Mouse (Mus musculus) kidney, postnatal 0 days (tissue): ENCODE measurements at regions not wholly inside any gene's neighbourhood (a gene's known extent, or its start where the extent isn't known, plus 50 kb on each side); places are given as distances from the start of the nearest gene placed in this dataset.

Experiments
- ATAC-seq: fragments of 200-750 bp; cut with Nextera tagmentation; replicated peaks from 2 replicates; pipeline ENCODE4 v1.8.0; 2017; ENCODE audit warnings: low read depth, moderate number of reproducible peaks, moderate TSS enrichment, moderate library complexity; ENCODE audit not compliant: low FRiP score
- DNase-seq: peaks from one replicate; pipeline ENCODE4 v3.0.0-alpha.2; 2016; ENCODE audit warnings: low spot score
- H3K27ac ChIP-seq: fragments of 300-500 bp; sonication (generic); 2 replicates; pipeline ENCODE4 v1.5.1; 2014; ENCODE audit warnings: mild to moderate bottlenecking
- H3K27me3 ChIP-seq: fragments of 300-500 bp; sonication (generic); 2 replicates; pipeline ENCODE4 v1.6.1; 2014; ENCODE audit warnings: low read length, mixed read lengths; ENCODE audit not compliant: insufficient read depth
- H3K36me3 ChIP-seq: fragments of 300-500 bp; sonication (generic); 2 replicates; pipeline ENCODE4 v1.6.1; 2014; ENCODE audit warnings: low read length, mixed read lengths; ENCODE audit not compliant: insufficient read depth
- H3K4me1 ChIP-seq: fragments of 300-500 bp; sonication (generic); replicated peaks from 2 replicates; pipeline ENCODE4 v1.6.1; 2014; ENCODE audit warnings: antibody characterized with exemption, low read length, mixed read lengths; ENCODE audit not compliant: insufficient read depth
- H3K4me2 ChIP-seq: fragments of 300-500 bp; sonication (generic); 2 replicates; pipeline ENCODE4 v1.6.1; 2014; ENCODE audit warnings: mild to moderate bottlenecking, low read length, moderate library complexity, mixed read lengths
- H3K4me3 ChIP-seq: fragments of 300-500 bp; sonication (generic); replicated peaks from 2 replicates; pipeline ENCODE4 v1.5.1; 2014; ENCODE audit warnings: low read depth, low read length
- H3K9ac ChIP-seq: fragments of 300-500 bp; sonication (generic); 2 replicates; pipeline ENCODE4 v1.6.1; 2014; ENCODE audit warnings: low read depth, low read length
- H3K9me3 ChIP-seq: fragments of 300-500 bp; sonication (generic); replicated peaks from 2 replicates; pipeline ENCODE4 v1.6.1; 2016; ENCODE audit warnings: low read length, inconsistent platforms, mixed read lengths
- CTCF ChIP-seq: IDR thresholded peaks from 2 replicates; pipeline ENCODE4 v1.5.1; 2016; ENCODE audit warnings: antibody characterized with exemption, low read depth, mild to moderate bottlenecking, moderate library complexity
- WGBS: fragments of 180-500 bp; shearing (Covaris S2); extraction: QIAGEN DNeasy Blood & Tissue Kit; methylation state at CpG from one replicate; pipeline ENCODE4 v1.1.7; 2014; 5-methylcytosine and 5-hydroxymethylcytosine counted together

- no peaks in the 10 kb centered on the region for H3K27me3 ChIP-seq
- no peaks in the 10 kb centered on the region for H3K9me3 ChIP-seq
- H3K36me3 ChIP-seq: no peaks in the 10 kb centered on the region
- H3K4me1 ChIP-seq: no peaks in the 10 kb centered on the region
- ATAC-seq (no peak), DNase-seq (no peak)
- no peak overlapping the region for H3K27ac ChIP-seq
- no peak overlapping the region for H3K4me2 ChIP-seq
- H3K4me3 ChIP-seq: no peak overlapping the region
- WGBS: 87% methylated on average over 3 of the region's 3 CpGs
- TF ChIP-seq CTCF: no peak
- H3K9ac ChIP-seq: no peak overlapping the region
These were observed 132.0 kb upstream of the Dcbld2 start for GRCm38 (mm10) chr16:58276281-58276680.

DNA sequence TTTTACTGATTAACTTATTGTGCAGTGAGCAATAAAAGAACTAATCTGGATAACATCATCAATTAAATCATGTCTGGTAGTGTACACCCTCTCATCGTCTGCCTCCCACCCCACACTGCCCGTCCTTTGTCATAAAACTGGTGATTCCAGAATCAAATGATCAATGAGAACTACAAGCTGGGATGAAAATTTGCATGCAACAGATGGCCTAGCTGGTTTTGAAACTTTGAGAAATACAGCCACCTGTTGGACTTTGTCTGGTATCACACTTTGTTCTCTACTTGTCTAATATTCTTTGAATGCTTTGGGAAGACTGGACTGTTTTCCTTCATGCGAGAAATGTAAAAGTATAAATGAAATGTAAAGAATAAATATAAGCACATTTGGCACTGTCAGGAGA lies 126.8 kb upstream of the Dcbld2 start:
- no peaks in the 10 kb centered on the region for H3K9me3 ChIP-seq

GRCm38 (mm10) chr16:58294457-58294856 lies 113.8 kb upstream of the Dcbld2 start:
- Histone ChIP-seq H3K9ac (no peak overlapping the region), H3K4me1 (no peaks in the 10 kb centered on the region), H3K27ac (no peak overlapping the region), H3K9me3 (no peaks in the 10 kb centered on the region), H3K27me3 (no peaks in the 10 kb centered on the region), H3K36me3 (no peaks in the 10 kb centered on the region), H3K4me3 (no peak overlapping the region), H3K4me2 (no peak overlapping the region)
- no peak for ATAC-seq
- TF ChIP-seq CTCF: no peak
- WGBS: 61% methylated on average over 3 of the region's 3 CpGs
- no peak for DNase-seq

More for the DNA sequence above, 126.8 kb upstream of the Dcbld2 start:
- 28% methylated on average over 3 of the region's 3 CpGs for WGBS
- DNase-seq: peak; percentile 81
- Histone ChIP-seq H3K4me3 (no peak overlapping the region), H3K9ac (no peak overlapping the region), H3K36me3 (no peaks in the 10 kb centered on the region), H3K27me3 (no peaks in the 10 kb centered on the region), H3K4me1 (no peaks in the 10 kb centered on the region), H3K27ac (no peak overlapping the region), H3K4me2 (no peak overlapping the region)
- ATAC-seq: no peak
- peak; percentile 76 for TF ChIP-seq CTCF

GRCm38 (mm10) chr16:58295128-58295527 lies 113.1 kb upstream of the Dcbld2 start:
- Histone ChIP-seq H3K27me3 (no peaks in the 10 kb centered on the region), H3K4me1 (no peaks in the 10 kb centered on the region), H3K27ac (no peak overlapping the region), H3K4me3 (no peak overlapping the region), H3K4me2 (no peak overlapping the region), H3K9me3 (no peaks in the 10 kb centered on the region), H3K9ac (no peak overlapping the region), H3K36me3 (no peaks in the 10 kb centered on the region)
- WGBS: 90% methylated on average over 1 of the region's 1 CpGs
- DNase-seq (no peak), ATAC-seq (no peak)
- TF ChIP-seq CTCF: no peak

DNA sequence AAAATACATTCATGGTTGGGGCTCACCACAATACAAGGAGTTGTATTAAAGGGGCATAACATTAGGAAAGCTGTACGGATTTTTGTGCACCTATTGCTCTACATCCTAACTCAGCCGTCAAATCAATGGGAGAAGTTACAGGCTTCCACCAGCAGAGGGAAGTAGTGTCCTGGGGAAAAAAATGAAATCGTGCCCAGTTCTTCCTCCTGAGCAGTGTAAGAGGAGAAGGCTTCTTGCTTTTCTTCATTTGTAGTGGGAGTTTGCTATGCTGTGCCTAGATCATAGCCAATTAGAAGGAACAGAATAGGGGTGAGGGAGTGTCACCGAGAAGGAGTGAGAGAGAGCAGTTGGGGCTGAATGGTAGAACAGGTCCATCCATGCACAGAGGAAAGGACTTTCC lies 108.7 kb upstream of the Dcbld2 start:
- 18% methylated on average over 4 of the region's 4 CpGs for WGBS
- H3K9me3 ChIP-seq: no peaks in the 10 kb centered on the region
- H3K9ac ChIP-seq: no peak overlapping the region
- no peaks in the 10 kb centered on the region for H3K27me3 ChIP-seq
- H3K27ac ChIP-seq: no peak overlapping the region
- ATAC-seq (peak; percentile 86), DNase-seq (peak; percentile 92)
- H3K4me2 ChIP-seq: no peak overlapping the region
- H3K4me1 ChIP-seq: no peaks in the 10 kb centered on the region
- H3K4me3 ChIP-seq: no peak overlapping the region
- H3K36me3 ChIP-seq: no peaks in the 10 kb centered on the region
- peak; percentile 93 for TF ChIP-seq CTCF

GRCm38 (mm10) chr16:58300098-58300497 lies 108.1 kb upstream of the Dcbld2 start:
- Histone ChIP-seq H3K9ac (no peak overlapping the region), H3K36me3 (no peaks in the 10 kb centered on the region), H3K27me3 (no peaks in the 10 kb centered on the region), H3K9me3 (no peaks in the 10 kb centered on the region), H3K4me2 (no peak overlapping the region), H3K4me3 (no peak overlapping the region), H3K27ac (no peak overlapping the region), H3K4me1 (no peaks in the 10 kb centered on the region)
- TF ChIP-seq CTCF: no peak
- DNase-seq: no peak
- WGBS: 91% methylated on average over 6 of the region's 6 CpGs
- no peak for ATAC-seq

GRCm38 (mm10) chr16:58303555-58303954 lies 104.7 kb upstream of the Dcbld2 start:
- no peak for TF ChIP-seq CTCF
- H3K36me3 ChIP-seq: no peaks in the 10 kb centered on the region
- H3K27ac ChIP-seq: no peak overlapping the region
- H3K4me2 ChIP-seq: no peak overlapping the region
- H3K9me3 ChIP-seq: no peaks in the 10 kb centered on the region
- peak; percentile 63 for DNase-seq
- WGBS: 23% methylated on average over 5 of the region's 5 CpGs
- H3K4me1 ChIP-seq: no peaks in the 10 kb centered on the region
- H3K9ac ChIP-seq: no peak overlapping the region
- no peaks in the 10 kb centered on the region for H3K27me3 ChIP-seq
- no peak for ATAC-seq
- H3K4me3 ChIP-seq: no peak overlapping the region
